Mouse (Mus musculus) spleen, adult 2 months (tissue): ENCODE results near the gene Ptms. TPM values are rescaled to one million over a fixed set of nuclear protein-coding genes. Genes with fewer than 3 reads are reported as not detected.
A peak's percentile ranks its signal among the peaks of the same experiment; 100 is the strongest.

Experiments
- DNase-seq, 2 experiments: peaks; one replicate each; pipeline versions ENCODE4 v3.0.0 to v3.0.0-alpha.2; 2012 to 2021; ENCODE audit warnings: low spot score in 2 of 2, low read depth in 1 of 2
- H3K27ac ChIP-seq: fragments of 200-500 bp; 2 replicates; pipeline ENCODE4 v1.5.1; 2012; ENCODE audit warnings: low read length, inconsistent platforms; ENCODE audit not compliant: insufficient read depth
- H3K27me3 ChIP-seq: fragments of 200-500 bp; 2 replicates; pipeline ENCODE4 v1.6.1; 2012; ENCODE audit warnings: mild to moderate bottlenecking, moderate library complexity, low read length, inconsistent platforms; ENCODE audit not compliant: control insufficient read depth, insufficient read depth
- H3K36me3 ChIP-seq: fragments of 200-500 bp; 2 replicates; pipeline ENCODE4 v1.6.1; 2012; ENCODE audit warnings: mild to moderate bottlenecking, low read length, inconsistent platforms; ENCODE audit not compliant: control insufficient read depth, insufficient read depth
- H3K4me1 ChIP-seq: fragments of 200-500 bp; 2 replicates; pipeline ENCODE4 v1.6.1; 2011; ENCODE audit warnings: inconsistent platforms; ENCODE audit not compliant: control insufficient read depth, insufficient read depth, insufficient read length
- H3K4me3 ChIP-seq: fragments of 200-500 bp; 2 replicates; pipeline ENCODE4 v1.5.1; 2011; ENCODE audit warnings: mild to moderate bottlenecking, inconsistent platforms; ENCODE audit not compliant: insufficient read depth, insufficient read length; ENCODE audit errors: extremely low read depth
- CTCF ChIP-seq: fragments of 200-500 bp; IDR thresholded peaks from 2 replicates; pipeline ENCODE4 v1.5.1; 2011; ENCODE audit warnings: mild to moderate bottlenecking, inconsistent platforms; ENCODE audit not compliant: insufficient read depth, insufficient read length, insufficient replicate concordance; ENCODE audit errors: extremely low read depth
- POLR2A ChIP-seq: fragments of 200-500 bp; IDR thresholded peaks from 2 replicates; pipeline ENCODE4 v1.6.1; 2011; ENCODE audit warnings: low read depth, low read length, inconsistent platforms
- WGBS: fragments of 180-500 bp; shearing (Covaris S2); methylation state at CpG from one replicate; pipeline ENCODE4 v1.1.7; 2018; 5-methylcytosine and 5-hydroxymethylcytosine counted together
- polyA plus RNA-seq: library from polyadenylated mRNA; depleted of rRNA; stranded (reverse); fragments of >200 nt; gene quantifications from 2 replicates; pipeline ENCODE4 v1.2.3, GENCODE M21; 2012

The Ptms gene
- polyA plus RNA-seq, 1 experiment = 450 TPM

- H3K4me1 ChIP-seq = peaks cover 6% of the 10 kb centered on the region; the same call in 1 of the 2 replicates
- H3K36me3 ChIP-seq = peaks cover 5% of the 10 kb centered on the region; the same call in 1 of the 2 replicates
- DNase-seq = no peak
- no peak overlapping the region for H3K4me3 ChIP-seq
- H3K27ac ChIP-seq = no peak overlapping the region
- 83% methylated on average over 22 of the region's 22 CpGs for WGBS
- TF ChIP-seq CTCF = no peak
- TF ChIP-seq POLR2A = no peak
- peaks cover 7% of the 10 kb centered on the region for H3K27me3 ChIP-seq
Measured at GRCm38 (mm10) chr6:124915160-124915941, 4.6 kb downstream of the Ptms start.

- Histone ChIP-seq H3K27me3 (peaks cover 7% of the 10 kb centered on the region), H3K4me1 (peaks cover 5% of the 10 kb centered on the region; the same call in 1 of the 2 replicates)
- WGBS = 89% methylated on average over 7 of the region's 7 CpGs
Measured at GRCm38 (mm10) chr6:124914511-124914910, 5.4 kb downstream of the Ptms start.

GRCm38 (mm10) chr6:124913721-124914285 is 6.1 kb downstream of the Ptms start:
- Histone ChIP-seq H3K36me3 (peaks cover 5% of the 10 kb centered on the region; the same call in 1 of the 2 replicates), H3K4me3 (no peak overlapping the region), H3K27ac (no peak overlapping the region), H3K4me1 (peaks cover 5% of the 10 kb centered on the region; the same call in 1 of the 2 replicates), H3K27me3 (peaks cover 7% of the 10 kb centered on the region)
- DNase-seq = no peak
- 81% methylated on average over 14 of the region's 14 CpGs for WGBS
- TF ChIP-seq POLR2A (no peak), CTCF (no peak)

More at GRCm38 (mm10) chr6:124914511-124914910, 5.4 kb downstream of the Ptms start:
- H3K4me3 ChIP-seq = no peak overlapping the region
- peaks cover 5% of the 10 kb centered on the region; the same call in 1 of the 2 replicates for H3K36me3 ChIP-seq
- no peak overlapping the region for H3K27ac ChIP-seq
- no peak for DNase-seq
- TF ChIP-seq CTCF (no peak), POLR2A (no peak)

- H3K4me3 ChIP-seq = no peak overlapping the region
- no peak for DNase-seq
- peaks cover 5% of the 10 kb centered on the region; the same call in 1 of the 2 replicates for H3K36me3 ChIP-seq
- TF ChIP-seq CTCF = no peak
- no peak for TF ChIP-seq POLR2A
- peaks cover 6% of the 10 kb centered on the region for H3K4me1 ChIP-seq
- no peak overlapping the region for H3K27ac ChIP-seq
- peaks cover 7% of the 10 kb centered on the region for H3K27me3 ChIP-seq
- 70% methylated on average over 6 of the region's 6 CpGs for WGBS
Measured at GRCm38 (mm10) chr6:124913214-124913613, 6.7 kb downstream of the Ptms start.

GRCm38 (mm10) chr6:124911533-124912218 is 8.2 kb downstream of the Ptms start, which contains the start of gene Lag3:
TSS of gene Lag3 (minus strand) at chr6:124911705.
- Histone ChIP-seq H3K4me3 (0 out of 2 replicates have a peak within 1 kb of the TSS, but pooled peaks have one; percentile 13), H3K27ac (0 out of 2 replicates have a peak within 1 kb of the TSS, but pooled peaks have one; percentile 2)

GRCm38 (mm10) chr6:124910032-124910431 is 9.9 kb downstream of the Ptms start:
- 23% methylated on average over 32 of the region's 32 CpGs for whole genome bisulfite sequencing
- Histone ChIP-seq H3K4me3 (no peak overlapping the region), H3K4me1 (peaks cover 7% of the 10 kb centered on the region), H3K27me3 (no peaks in the 10 kb centered on the region; the same call in 1 of the 2 replicates), H3K36me3 (peaks cover 5% of the 10 kb centered on the region; the same call in 1 of the 2 replicates), H3K27ac (no peak overlapping the region)
- TF ChIP-seq POLR2A = no peak
- no peak for TF ChIP-seq CTCF
- DNase-seq = no peak

More at GRCm38 (mm10) chr6:124911533-124912218, 8.2 kb downstream of the Ptms start, which contains the start of gene Lag3:
- WGBS = 21% methylated on average over 12 of the region's 13 CpGs
- peaks cover 1% of the 10 kb centered on the region for H3K27me3 ChIP-seq
- TF ChIP-seq POLR2A (no peak), CTCF (no peak)
- H3K36me3 ChIP-seq = peaks cover 5% of the 10 kb centered on the region; the same call in 1 of the 2 replicates
- DNase-seq = no peak
- peaks cover 9% of the 10 kb centered on the region for H3K4me1 ChIP-seq
